Mouse (Mus musculus): ENCODE measurements around the gene Ralgapa2. TPM values are rescaled to one million over a fixed set of nuclear protein-coding genes. Genes with fewer than 3 reads are reported as not detected.

Ralgapa2 gene
- polyA plus RNA-seq, 1 experiment = 2.3 TPM

DNA sequence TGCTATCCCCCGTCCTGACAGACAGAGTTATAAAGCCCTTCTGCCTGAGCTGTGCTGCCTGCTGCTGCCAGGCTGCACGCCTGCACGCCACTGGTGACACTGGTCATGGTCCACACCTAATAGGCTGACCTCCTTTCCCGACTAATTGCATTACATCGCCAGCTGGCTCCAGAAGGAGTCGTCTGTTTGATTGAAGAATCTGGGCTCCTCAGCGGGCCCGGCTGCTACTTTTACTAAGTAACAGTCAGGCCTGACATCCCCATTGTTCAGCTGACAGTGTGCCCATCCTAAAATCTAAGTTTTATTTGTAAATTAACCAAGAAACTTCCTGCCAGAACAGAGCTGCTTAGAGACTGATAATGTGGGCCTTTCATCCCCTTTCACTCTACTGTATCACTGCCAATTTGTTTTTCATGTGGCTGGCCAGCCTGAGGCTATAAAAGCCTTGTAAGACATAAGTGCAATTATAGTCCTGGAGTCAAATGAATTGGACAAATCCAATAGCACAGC, 181.3 kb downstream of the Ralgapa2 start:
- TF ChIP-seq USF1 (IDR thresholded peaks at IDR 0.05; ENCODE audit: low read depth) = no peak
- TF ChIP-seq FOSL1 (IDR thresholded peaks at IDR 0.05; ENCODE audit: insufficient read depth, low read length, poor library complexity, severe bottlenecking) = no peak
- no peak for TF ChIP-seq MYOD1 (IDR thresholded peaks at IDR 0.05; ENCODE audit: control insufficient read depth, insufficient read length, low read depth)
- no peak for TF ChIP-seq MYOG (IDR thresholded peaks at IDR 0.05; ENCODE audit: control insufficient read depth, extremely low read depth, insufficient read length)
- no peak for TF ChIP-seq CTCF (IDR thresholded peaks at IDR 0.05; ENCODE audit: control insufficient read depth, insufficient read depth, insufficient read length)
- no peak for TF ChIP-seq MAX (IDR thresholded peaks at IDR 0.05)
- H3K27me3 ChIP-seq (ENCODE audit: control insufficient read depth, insufficient read depth, insufficient read length) = no peaks in the 10 kb centered on the region
- H3K79me3 ChIP-seq (ENCODE audit: low read depth) = no peaks in the 10 kb centered on the region
- no peaks in the 10 kb centered on the region for H3K79me2 ChIP-seq (ENCODE audit: control insufficient read depth, insufficient read depth)
- no peak overlapping the region for H3ac ChIP-seq (ENCODE audit: control insufficient read depth, insufficient read length, low read depth)
- no peak overlapping the region for H3K4me3 ChIP-seq (ENCODE audit: insufficient read depth, poor library complexity, severe bottlenecking)
- H3K36me3 ChIP-seq (ENCODE audit: control insufficient read depth, insufficient read depth) = no peaks in the 10 kb centered on the region

DNA sequence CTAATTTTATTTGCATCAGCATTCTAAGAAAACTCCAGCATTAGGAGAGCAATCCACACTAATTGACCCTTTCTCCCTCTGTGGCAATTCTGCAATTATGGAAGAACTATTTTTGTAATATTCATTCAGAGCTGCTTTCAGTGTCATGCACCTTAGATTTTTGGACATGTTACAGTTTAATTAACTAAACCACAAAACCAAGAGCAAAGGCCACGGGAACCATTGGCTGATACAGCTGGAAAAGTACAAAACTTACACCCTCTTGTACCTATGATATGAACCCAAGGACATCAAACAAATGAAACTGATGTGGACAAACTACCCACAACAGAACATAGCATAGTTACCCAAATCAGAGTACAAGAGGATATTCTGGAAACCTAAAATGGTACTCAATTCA, 182.0 kb downstream of the Ralgapa2 start:
- no peaks in the 10 kb centered on the region for H3K79me3 ChIP-seq (ENCODE audit: low read depth)
- H3ac ChIP-seq (ENCODE audit: control insufficient read depth, insufficient read length, low read depth) = no peak overlapping the region
- H3K79me2 ChIP-seq (ENCODE audit: control insufficient read depth, insufficient read depth) = no peaks in the 10 kb centered on the region
- no peak overlapping the region for H3K4me3 ChIP-seq (ENCODE audit: insufficient read depth, poor library complexity, severe bottlenecking)
- no peaks in the 10 kb centered on the region for H3K27me3 ChIP-seq (ENCODE audit: control insufficient read depth, insufficient read depth, insufficient read length)
- H3K36me3 ChIP-seq (ENCODE audit: control insufficient read depth, insufficient read depth) = no peaks in the 10 kb centered on the region
- no peak for TF ChIP-seq CEBPB (IDR thresholded peaks at IDR 0.05; ENCODE audit: low read depth)
- no peak for TF ChIP-seq MYOD1 (IDR thresholded peaks at IDR 0.05; ENCODE audit: control insufficient read depth, insufficient read length, low read depth)
- no peak for TF ChIP-seq MYOG (IDR thresholded peaks at IDR 0.05; ENCODE audit: control insufficient read depth, extremely low read depth, insufficient read length)
- no peak for TF ChIP-seq MAX (IDR thresholded peaks at IDR 0.05)
- no peak for TF ChIP-seq CTCF (IDR thresholded peaks at IDR 0.05; ENCODE audit: control insufficient read depth, insufficient read depth, insufficient read length)
- no peak for TF ChIP-seq USF1 (IDR thresholded peaks at IDR 0.05; ENCODE audit: low read depth)
- no peak for TF ChIP-seq FOSL1 (IDR thresholded peaks at IDR 0.05; ENCODE audit: insufficient read depth, low read length, poor library complexity, severe bottlenecking)

DNA sequence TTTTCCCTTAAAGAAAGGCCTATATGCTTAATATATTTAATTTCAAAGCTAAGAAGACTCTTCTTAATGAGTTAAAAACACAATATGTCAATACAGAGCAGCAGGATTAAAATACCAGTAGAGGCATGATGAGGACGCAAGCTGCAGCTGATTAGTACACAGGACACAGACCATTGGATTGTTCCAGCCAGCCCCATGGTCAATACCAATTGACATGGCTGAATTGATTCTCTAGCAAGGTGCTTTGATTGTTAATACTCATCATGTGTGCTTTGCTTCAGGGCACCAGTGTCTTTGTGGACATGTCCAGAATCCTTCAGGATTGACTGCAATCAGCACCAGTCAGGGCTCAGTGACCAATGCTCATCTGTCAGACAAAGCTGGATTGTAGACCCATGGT, 185.5 kb downstream of the Ralgapa2 start:
- Histone ChIP-seq H3K36me3 (ENCODE audit: control insufficient read depth, insufficient read depth) (peaks cover 3% of the 10 kb centered on the region), H3ac (ENCODE audit: control insufficient read depth, insufficient read length, low read depth) (no peak overlapping the region), H3K4me3 (ENCODE audit: insufficient read depth, poor library complexity, severe bottlenecking) (no peak overlapping the region), H3K79me2 (ENCODE audit: control insufficient read depth, insufficient read depth) (no peaks in the 10 kb centered on the region), H3K79me3 (ENCODE audit: low read depth) (no peaks in the 10 kb centered on the region), H3K27me3 (ENCODE audit: control insufficient read depth, insufficient read depth, insufficient read length) (no peaks in the 10 kb centered on the region)
- TF ChIP-seq MYOG (IDR thresholded peaks at IDR 0.05; ENCODE audit: control insufficient read depth, extremely low read depth, insufficient read length) (no peak), FOSL1 (IDR thresholded peaks at IDR 0.05; ENCODE audit: insufficient read depth, low read length, poor library complexity, severe bottlenecking) (no peak), CEBPB (IDR thresholded peaks at IDR 0.05; ENCODE audit: low read depth) (no peak), USF1 (IDR thresholded peaks at IDR 0.05; ENCODE audit: low read depth) (no peak), MYOD1 (IDR thresholded peaks at IDR 0.05; ENCODE audit: control insufficient read depth, insufficient read length, low read depth) (no peak), MAX (IDR thresholded peaks at IDR 0.05) (no peak), CTCF (IDR thresholded peaks at IDR 0.05; ENCODE audit: control insufficient read depth, insufficient read depth, insufficient read length) (no peak)

DNA sequence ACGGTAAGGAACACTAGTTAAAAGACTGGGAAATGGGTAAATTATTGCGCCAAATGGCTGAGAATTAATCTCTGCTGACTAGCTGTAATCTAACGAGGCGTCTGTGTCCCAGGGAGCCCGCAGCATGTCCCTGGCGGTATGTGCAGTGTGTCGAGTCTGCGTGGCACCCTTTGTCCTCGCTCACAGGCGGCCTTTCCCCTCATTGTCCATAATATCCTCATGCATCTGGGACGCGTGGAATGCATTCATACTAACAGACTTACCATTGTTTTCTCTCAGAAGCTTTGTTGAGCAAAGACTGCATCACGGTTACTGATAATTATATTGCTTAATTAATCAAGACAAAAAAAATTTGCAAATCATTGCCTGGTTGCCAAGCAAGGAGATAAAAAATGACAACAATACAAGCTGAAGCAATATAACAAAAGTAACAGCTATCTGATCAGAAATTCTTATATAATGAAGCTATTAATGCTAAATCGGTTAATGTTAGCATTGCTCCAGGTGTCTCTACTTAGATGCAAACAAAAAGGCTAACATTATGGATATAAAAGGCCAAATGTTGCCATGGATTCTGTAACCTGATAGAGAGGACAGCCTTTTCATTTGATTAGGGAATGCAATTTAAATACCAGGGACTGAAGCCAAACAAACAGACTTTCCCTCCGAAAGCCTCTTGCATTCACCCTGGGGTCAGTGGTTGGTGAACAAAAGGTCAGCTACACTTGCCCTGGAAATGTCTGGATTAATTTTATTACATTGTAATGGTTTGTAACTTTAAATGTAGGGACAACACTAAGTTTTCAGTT, 187.0 kb downstream of the Ralgapa2 start:
- no peaks in the 10 kb centered on the region for H3K27me3 ChIP-seq (ENCODE audit: control insufficient read depth, insufficient read depth, insufficient read length)
- H3K36me3 ChIP-seq (ENCODE audit: control insufficient read depth, insufficient read depth) = peaks cover 5% of the 10 kb centered on the region
- no peak overlapping the region for H3ac ChIP-seq (ENCODE audit: control insufficient read depth, insufficient read length, low read depth)
- H3K79me2 ChIP-seq (ENCODE audit: control insufficient read depth, insufficient read depth) = no peaks in the 10 kb centered on the region
- H3K79me3 ChIP-seq (ENCODE audit: low read depth) = no peaks in the 10 kb centered on the region
- no peak for TF ChIP-seq CEBPB (IDR thresholded peaks at IDR 0.05; ENCODE audit: low read depth)
- TF ChIP-seq MAX (IDR thresholded peaks at IDR 0.05) = no peak
- no peak for TF ChIP-seq MYOD1 (IDR thresholded peaks at IDR 0.05; ENCODE audit: control insufficient read depth, insufficient read length, low read depth)
- no peak for TF ChIP-seq CTCF (IDR thresholded peaks at IDR 0.05; ENCODE audit: control insufficient read depth, insufficient read depth, insufficient read length)
- TF ChIP-seq FOSL1 (IDR thresholded peaks at IDR 0.05; ENCODE audit: insufficient read depth, low read length, poor library complexity, severe bottlenecking) = no peak
- no peak for TF ChIP-seq USF1 (IDR thresholded peaks at IDR 0.05; ENCODE audit: low read depth)
- no peak for TF ChIP-seq MYOG (IDR thresholded peaks at IDR 0.05; ENCODE audit: control insufficient read depth, extremely low read depth, insufficient read length)
- no peak overlapping the region for H3K4me3 ChIP-seq (ENCODE audit: insufficient read depth, poor library complexity, severe bottlenecking)

DNA sequence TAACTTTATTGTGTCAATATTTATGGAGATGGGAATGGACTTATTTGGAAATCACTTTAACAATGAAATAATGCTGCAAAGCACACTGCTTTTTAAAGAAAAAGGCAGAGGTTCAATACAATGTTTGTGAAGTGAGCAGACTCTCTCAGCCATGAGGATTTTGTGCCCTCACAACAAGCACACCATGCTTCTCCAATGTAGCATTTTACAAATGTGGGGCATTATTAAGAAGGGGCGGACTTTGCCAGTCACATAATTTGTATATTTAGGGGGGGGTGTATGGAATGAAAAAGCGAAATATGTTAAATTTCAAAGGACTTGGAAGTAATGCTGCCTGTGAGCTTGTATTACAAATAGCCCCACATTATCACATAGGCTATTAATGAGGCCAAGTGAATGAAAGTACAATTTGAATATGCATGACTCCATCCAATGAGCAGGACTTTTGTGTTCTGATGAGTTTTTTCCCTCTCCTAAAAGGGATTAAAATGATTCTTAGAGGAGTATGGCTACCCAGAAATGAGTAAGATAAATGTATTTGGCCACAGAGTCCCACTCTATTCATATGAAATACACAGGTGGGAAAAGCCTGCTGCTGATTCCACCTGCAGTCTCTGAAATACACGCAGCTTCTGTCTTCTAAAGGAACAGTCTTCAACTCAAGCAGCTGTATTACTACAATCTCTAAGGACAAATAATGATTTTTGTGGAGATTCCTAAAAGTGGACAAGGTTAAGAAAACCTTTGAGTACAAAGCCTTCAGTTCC, 187.8 kb downstream of the Ralgapa2 start:
- Histone ChIP-seq H3K79me3 (ENCODE audit: low read depth) (no peaks in the 10 kb centered on the region), H3K4me3 (ENCODE audit: insufficient read depth, poor library complexity, severe bottlenecking) (no peak overlapping the region), H3ac (ENCODE audit: control insufficient read depth, insufficient read length, low read depth) (no peak overlapping the region), H3K36me3 (ENCODE audit: control insufficient read depth, insufficient read depth) (peaks cover 5% of the 10 kb centered on the region), H3K79me2 (ENCODE audit: control insufficient read depth, insufficient read depth) (no peaks in the 10 kb centered on the region), H3K27me3 (ENCODE audit: control insufficient read depth, insufficient read depth, insufficient read length) (no peaks in the 10 kb centered on the region)
- TF ChIP-seq MYOG (IDR thresholded peaks at IDR 0.05; ENCODE audit: control insufficient read depth, extremely low read depth, insufficient read length) (no peak), USF1 (IDR thresholded peaks at IDR 0.05; ENCODE audit: low read depth) (no peak)
